Mouse (Mus musculus) CD4-positive, CD25-positive, alpha-beta regulatory T cell (primary cell): ENCODE data around the gene Armc5. TPM values are rescaled to one million over a fixed set of nuclear protein-coding genes. Genes with fewer than 3 reads are reported as not detected.

Experiments
- polyA plus RNA-seq: library from polyadenylated mRNA; unstranded; fragments of 100-300 nt; shearing (Covaris generic); gene quantifications from one replicate; pipeline ENCODE4 v1.2.1, GENCODE M21; 2017

Gene Armc5
- 23.1 TPM for polyA plus RNA-seq

DNA sequence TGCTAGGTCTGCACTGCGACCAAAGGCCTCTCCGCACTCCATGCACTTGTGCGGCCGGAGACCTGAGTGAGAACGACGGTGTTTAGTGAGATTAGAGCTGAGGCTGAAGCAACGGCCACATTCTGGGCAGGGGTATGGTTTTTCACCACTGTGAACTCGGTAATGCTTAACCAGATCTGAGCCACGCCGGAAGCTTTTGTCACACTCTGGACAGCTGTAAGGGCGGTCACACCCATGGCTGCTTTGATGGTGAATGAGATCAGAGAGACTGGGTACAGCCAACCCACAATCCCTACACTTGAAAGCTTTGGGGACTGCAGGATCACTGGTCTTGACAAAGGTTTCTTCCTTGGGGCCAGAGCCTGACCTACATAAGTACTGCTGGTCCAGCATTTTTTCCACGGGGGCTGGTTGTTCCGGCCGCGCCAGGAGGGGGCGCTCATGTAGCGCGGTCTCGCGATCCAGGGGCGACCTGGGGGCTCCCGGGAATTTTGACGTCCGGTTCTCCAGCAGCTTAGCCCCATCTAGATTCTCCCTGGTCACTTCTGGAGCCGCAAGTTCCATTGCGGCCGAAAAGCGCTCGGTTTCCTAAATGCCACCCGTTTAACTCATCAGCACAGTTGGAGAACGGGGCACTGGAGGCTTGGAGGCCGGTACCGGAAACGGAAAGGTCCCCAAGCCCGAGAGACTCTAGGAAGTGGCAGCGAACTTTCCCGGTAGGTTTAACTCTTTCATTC lies at the start of gene Armc5:
Armc5 (plus strand) TSS at position 487 of the 737 bp plus-strand sequence.

DNA sequence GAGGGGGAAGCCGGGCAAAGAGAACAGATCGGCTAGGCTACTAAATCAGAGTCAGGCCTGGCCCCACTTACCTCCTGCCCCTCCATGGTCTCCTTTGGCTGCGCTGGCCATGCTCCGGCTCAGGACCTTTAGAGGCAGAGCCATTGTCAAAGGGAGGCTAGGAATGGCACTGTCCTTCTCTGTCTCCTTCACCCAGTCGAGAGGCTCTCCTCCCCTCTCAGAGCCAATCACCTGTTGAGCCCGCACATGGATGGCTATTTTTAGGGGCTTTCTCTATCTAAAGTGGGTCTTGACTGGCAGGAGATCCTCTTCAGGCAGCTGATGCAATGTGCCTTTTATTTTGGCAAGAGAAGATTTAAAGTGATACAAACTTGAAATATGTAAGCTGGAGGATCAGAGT lies 31.0 kb upstream of the Armc5 start, which contains the start of gene Cox6a2:
Cox6a2 (minus strand) TSS at position 236 of the 400 bp plus-strand sequence.

DNA sequence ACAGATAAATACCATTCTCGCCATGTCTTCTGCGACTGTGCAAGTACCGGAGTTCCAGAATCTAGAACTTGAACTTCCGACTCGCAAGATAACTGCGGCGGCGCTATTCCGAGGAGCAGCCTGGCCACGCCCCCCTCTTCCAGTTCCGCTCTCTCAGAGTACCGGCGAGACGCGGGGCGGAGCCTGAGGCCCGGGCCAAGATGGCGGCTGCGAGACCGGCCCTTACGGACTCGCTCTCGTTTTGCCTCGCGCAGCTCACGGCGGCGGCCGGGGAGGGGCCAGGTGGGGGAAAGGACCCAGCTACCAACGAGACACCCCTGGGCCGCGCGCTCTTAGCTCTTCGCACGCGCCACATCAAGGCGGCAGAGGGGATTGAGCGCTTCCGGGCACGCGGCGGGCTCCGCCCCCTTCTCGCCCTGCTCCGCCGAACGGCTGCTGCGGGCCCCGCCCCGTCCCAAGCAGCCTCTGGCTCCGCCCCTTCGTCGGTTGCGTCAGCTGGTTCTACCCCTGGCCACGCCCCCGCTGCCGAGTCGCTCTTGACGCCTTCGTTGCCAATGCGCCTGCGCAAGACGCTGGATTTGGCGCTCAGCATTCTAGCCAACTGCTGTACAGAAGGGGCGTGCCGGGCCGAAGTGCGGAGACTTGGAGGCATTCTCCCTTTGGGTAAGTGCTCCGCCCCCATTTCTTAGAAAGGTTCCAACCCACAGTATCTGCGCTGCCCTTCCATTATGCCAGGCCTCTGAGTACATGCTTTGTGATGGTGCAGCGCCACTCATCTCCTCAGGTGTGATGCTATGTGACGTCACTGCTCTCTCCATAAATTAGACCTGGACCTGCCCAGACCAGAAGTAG lies 1.0 kb downstream of the Armc5 start, which contains the start of gene 9130023H24Rik:
9130023H24Rik (minus strand) TSS at position 105 of the 852 bp plus-strand sequence.

DNA sequence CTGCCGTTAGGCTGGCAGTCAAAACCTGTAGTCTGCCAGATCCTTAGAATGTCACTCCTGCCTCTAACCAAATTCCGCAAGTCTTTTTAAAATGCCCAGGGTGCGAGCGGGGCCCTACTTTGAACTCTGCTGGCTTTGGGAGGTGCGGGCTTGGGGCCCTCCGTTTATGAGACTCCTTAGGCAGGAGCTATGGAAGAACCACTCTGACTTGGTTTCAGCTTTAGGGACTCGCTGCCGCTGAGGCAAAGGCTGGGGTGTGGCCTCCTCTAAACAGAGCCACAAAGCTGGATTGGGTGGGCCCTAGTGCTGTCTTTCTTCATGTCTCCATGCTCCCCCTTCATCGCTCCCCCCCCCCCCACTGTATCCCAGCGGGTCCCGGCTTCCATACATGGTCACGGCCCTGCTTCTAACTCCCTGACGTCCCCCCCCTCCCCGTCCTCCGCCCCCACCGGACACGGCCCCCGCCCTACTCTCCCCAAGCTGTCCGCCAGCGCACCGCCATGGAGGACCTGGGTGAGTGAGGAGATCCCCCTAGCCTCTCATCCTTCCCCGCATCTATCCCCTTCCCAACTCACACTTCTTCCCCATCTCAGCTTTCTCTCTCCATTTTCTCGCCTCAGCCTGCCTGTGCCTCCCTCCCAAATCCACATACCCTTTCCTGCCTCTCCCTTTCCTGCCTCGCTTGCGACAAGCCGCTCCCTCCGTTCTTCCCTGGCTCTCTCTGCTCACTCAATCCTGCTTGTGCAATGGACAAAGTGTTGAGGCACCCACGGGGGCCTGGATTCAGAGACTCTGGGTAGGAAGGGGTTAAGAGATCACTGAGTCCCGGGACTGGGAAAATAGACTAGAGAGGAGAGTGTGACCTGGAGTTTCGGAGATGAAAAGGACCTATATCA lies 9.6 kb downstream of the Armc5 start, which contains the start of gene Tgfb1i1:
Tgfb1i1 (plus strand) TSS at position 317 of the 896 bp plus-strand sequence.

DNA sequence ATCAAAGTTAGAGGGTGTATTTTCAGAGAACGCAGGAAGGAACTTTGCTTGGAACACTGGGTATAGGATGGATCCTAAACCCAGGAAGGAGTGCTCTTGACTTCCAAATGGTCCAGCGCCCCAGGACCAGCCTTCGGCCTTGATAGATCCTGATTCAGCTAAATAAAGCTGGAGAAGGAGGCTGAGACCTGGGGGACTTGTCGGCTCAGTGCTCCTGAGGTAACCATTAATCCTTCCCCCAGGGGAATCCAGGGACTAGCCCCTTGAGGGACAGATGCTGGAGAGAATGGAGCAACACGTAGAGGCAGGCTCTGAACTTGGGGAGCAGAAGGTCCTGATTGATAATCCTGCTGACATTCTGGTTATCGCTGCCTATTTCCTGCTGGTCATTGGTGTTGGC lies 28.3 kb downstream of the Armc5 start, which contains the start of gene Slc5a2:
Slc5a2 (plus strand) TSS at position 247 of the 400 bp plus-strand sequence.

Other genes starting within 250 kb of the Armc5 start
- 292 TPM for gene Pycard, start 243.5 kb upstream of the Armc5 start, polyA plus RNA-seq
- not detected for gene Trim72, start 233.4 kb upstream of the Armc5 start, polyA plus RNA-seq
- 0.92 TPM for gene Itgam, start 174.7 kb upstream of the Armc5 start, polyA plus RNA-seq
- not detected for gene Gm49368, start 174.7 kb upstream of the Armc5 start, polyA plus RNA-seq
- 0.56 TPM for gene Itgax, start 107.8 kb upstream of the Armc5 start, polyA plus RNA-seq
- gene Itgad, start 83.0 kb upstream of the Armc5 start, polyA plus RNA-seq = 1.5 TPM
- not detected for gene Cox6a2, start 31.0 kb upstream of the Armc5 start, polyA plus RNA-seq
- gene 9130023H24Rik, start 689 bp downstream of the Armc5 start, polyA plus RNA-seq = 2.6 TPM
- gene Tgfb1i1, start 9.5 kb downstream of the Armc5 start, polyA plus RNA-seq = 1.6 TPM
- 0.48 TPM for gene Slc5a2, start 28.3 kb downstream of the Armc5 start, polyA plus RNA-seq
- 35.8 TPM for gene BC017158, start 60.8 kb downstream of the Armc5 start, polyA plus RNA-seq
- gene Rgs10, start 181.4 kb downstream of the Armc5 start, polyA plus RNA-seq = 432 TPM
- 45.9 TPM for gene Tial1, start 224.4 kb downstream of the Armc5 start, polyA plus RNA-seq